Mouse (Mus musculus) liver, postnatal 0 days (tissue): Measurements from ENCODE around the gene 1700008O03Rik.

Source experiments
- CTCF ChIP-seq: sonication (generic); IDR thresholded peaks from 2 replicates; pipeline ENCODE4 v1.5.1; 2016; ENCODE audit warnings: antibody characterized with exemption, low read depth
- EP300 ChIP-seq: IDR thresholded peaks from 2 replicates; pipeline ENCODE4 v1.6.1; 2016; ENCODE audit warnings: antibody characterized with exemption, low read depth, mild to moderate bottlenecking

- TF ChIP-seq CTCF (no peak), EP300 (no peak)
These were observed 41.0 kb downstream of the 1700008O03Rik start for GRCm38 (mm10) chr7:44344622-44345021.
